Mouse (Mus musculus): ENCODE measurements around the gene Hsbp1. TPM values are rescaled to one million over a fixed set of nuclear protein-coding genes. Genes with fewer than 3 reads are reported as not detected.

The Hsbp1 gene
- total RNA-seq (2023): 64.3 TPM

DNA sequence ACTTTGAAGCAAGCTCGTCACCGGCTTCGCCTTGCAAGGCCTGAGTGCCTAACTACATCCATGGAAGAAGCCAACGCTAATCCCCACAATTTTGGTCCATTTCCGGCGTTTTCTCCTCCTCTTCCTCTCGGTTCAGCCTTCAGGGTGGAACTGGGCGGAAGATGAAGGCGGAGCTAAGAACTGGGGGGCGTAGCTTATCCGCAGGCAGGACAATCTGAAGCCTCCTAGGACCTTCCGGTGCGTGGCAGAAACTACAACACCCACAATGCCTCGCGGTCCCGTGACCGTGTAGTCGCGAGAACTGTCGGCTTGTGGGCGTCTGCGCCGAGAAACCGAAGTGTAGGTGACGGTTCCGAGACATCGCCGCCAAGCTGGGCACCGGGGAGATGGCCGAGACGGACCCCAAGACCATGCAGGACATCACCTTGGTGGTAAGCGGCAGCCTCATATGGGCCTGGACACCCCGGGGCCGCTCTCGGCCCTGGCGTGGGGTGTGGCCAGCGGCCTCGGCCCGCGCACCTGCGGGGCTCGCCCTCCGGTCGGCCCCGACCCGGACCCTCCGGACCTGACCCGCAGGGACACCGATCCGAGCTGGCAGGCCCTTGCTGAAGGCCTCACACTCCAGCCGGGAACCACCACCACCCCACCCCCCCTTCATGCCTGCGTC is at the start of gene Hsbp1:
Gene Hsbp1 (plus strand): TSS at position 299 of the 667 bp plus-strand sequence.

GRCm38 (mm10) chr8:119394524-119395026 is 50.3 kb downstream of the Hsbp1 start, which contains the start of gene Mlycd:
Mlycd (plus strand) TSS chr8:119394878.

Other genes with a start within 250 kb of the Hsbp1 start
- gene Mlycd, start 50.4 kb downstream of the Hsbp1 start, total RNA-seq (2023): 12.5 TPM
- 6.7 TPM for gene Osgin1, start 89.6 kb downstream of the Hsbp1 start, total RNA-seq (2023)
- gene Necab2, start 102.2 kb downstream of the Hsbp1 start, total RNA-seq (2023): not detected
- not detected for gene Slc38a8, start 157.2 kb downstream of the Hsbp1 start, total RNA-seq (2023)
- gene Mbtps1, start 214.2 kb downstream of the Hsbp1 start, total RNA-seq (2023): 132 TPM
- gene Hsdl1, start 230.7 kb downstream of the Hsbp1 start, total RNA-seq (2023): 64.1 TPM
- not detected for gene Dnaaf1, start 230.7 kb downstream of the Hsbp1 start, total RNA-seq (2023)